Mouse (Mus musculus) forebrain, embryonic 16.5 days (tissue): ENCODE measurements around the gene Irf8. TPM values are rescaled to one million over a fixed set of nuclear protein-coding genes. Genes with fewer than 3 reads are reported as not detected.
"Not testable (repeated sequence)": the region's sequence is repeated elsewhere in the genome, so short reads cannot be mapped to it uniquely, and the experiment has no call there.

Source experiments
- ATAC-seq: fragments of 200-750 bp; cut with Nextera tagmentation; 2 replicates; pipeline ENCODE4 v1.8.0; 2017; ENCODE audit warnings: mild to moderate bottlenecking, moderate library complexity
- H3K27ac ChIP-seq: fragments of 300-500 bp; sonication (generic); 2 replicates; pipeline ENCODE4 v1.5.1; 2014; ENCODE audit warnings: low read length, control low read depth
- H3K27me3 ChIP-seq: fragments of 300-500 bp; sonication (generic); replicated peaks from 2 replicates; pipeline ENCODE4 v1.6.1; 2014; ENCODE audit warnings: low read length; ENCODE audit not compliant: control insufficient read depth, insufficient read depth
- H3K36me3 ChIP-seq: fragments of 300-500 bp; sonication (generic); 2 replicates; pipeline ENCODE4 v1.6.1; 2014; ENCODE audit not compliant: control insufficient read depth, insufficient read depth
- H3K4me1 ChIP-seq: fragments of 300-500 bp; sonication (generic); replicated peaks from 2 replicates; pipeline ENCODE4 v1.6.1; 2014; ENCODE audit warnings: low read length; ENCODE audit not compliant: control insufficient read depth, insufficient read depth
- H3K4me2 ChIP-seq: fragments of 300-500 bp; sonication (generic); 2 replicates; pipeline ENCODE4 v1.6.1; 2014; ENCODE audit warnings: mild to moderate bottlenecking, low read length, control low read depth
- H3K4me3 ChIP-seq: fragments of 300-500 bp; sonication (generic); replicated peaks from 2 replicates; pipeline ENCODE4 v1.5.1; 2014; ENCODE audit warnings: mild to moderate bottlenecking, low read length, control low read depth
- H3K9ac ChIP-seq: fragments of 300-500 bp; sonication (generic); replicated peaks from 2 replicates; pipeline ENCODE4 v1.6.1; 2014; ENCODE audit warnings: low read depth, low read length, control low read depth
- H3K9me3 ChIP-seq: fragments of 300-500 bp; sonication (generic); 2 replicates; pipeline ENCODE4 v1.6.1; 2016; ENCODE audit warnings: low read length; ENCODE audit not compliant: control insufficient read depth
- WGBS: fragments of 180-500 bp; shearing (Covaris S2); extraction: QIAGEN DNeasy Blood & Tissue Kit; methylation state at CpG from one replicate; pipeline ENCODE4 v1.1.7; 2014; 5-methylcytosine and 5-hydroxymethylcytosine counted together
- polyA plus RNA-seq: library from polyadenylated mRNA; unstranded; fragments of >200 nt; fragmentation: Nextera tagmentation; extraction: Ambion mirVana; gene quantifications from 2 replicates; pipeline ENCODE4 v1.2.1, GENCODE M21; 2015

Irf8 gene
- polyA plus RNA-seq, 1 experiment from 2014 or later: 4.2 TPM

GRCm38 (mm10) chr8:120803661-120804375 is 67.7 kb downstream of the Irf8 start:
- not testable (repeated sequence) for H3K4me2 ChIP-seq, H3K4me1 ChIP-seq, H3K9me3 ChIP-seq, H3K27ac ChIP-seq, H3K36me3 ChIP-seq, H3K4me3 ChIP-seq, H3K27me3 ChIP-seq, H3K9ac ChIP-seq, ATAC-seq
- whole genome bisulfite sequencing: 33% methylated on average over 6 of the region's 6 CpGs

- Histone ChIP-seq H3K4me2 (no peak overlapping the region), H3K9me3 (no peaks in the 10 kb centered on the region), H3K27me3 (peaks cover 4% of the 10 kb centered on the region; the same call in 1 of the 2 replicates), H3K27ac (no peak overlapping the region), H3K36me3 (no peaks in the 10 kb centered on the region), H3K4me1 (0 out of 2 replicates have a peak, but pooled peaks cover 2% of the 10 kb centered on the region), H3K4me3 (no peak overlapping the region), H3K9ac (no peak overlapping the region)
- WGBS: 74% methylated on average over 3 of the region's 3 CpGs
- ATAC-seq: no peak
These were observed 68.6 kb downstream of the Irf8 start for GRCm38 (mm10) chr8:120804741-120805140.

Other genes with a start within 250 kb of the Irf8 start
- 23.1 and 24.3 TPM in 2 replicates for gene Gins2, start 147.1 kb upstream of the Irf8 start, polyA plus RNA-seq
- gene 1190005I06Rik, start 88.7 kb upstream of the Irf8 start, polyA plus RNA-seq: 8.4 and 11.0 TPM in 2 replicates
- gene Gm27021, start 68.3 kb upstream of the Irf8 start, polyA plus RNA-seq: 5.5 and 9.6 TPM in 2 replicates
- gene Cox4i1, start 68.1 kb upstream of the Irf8 start, polyA plus RNA-seq: 935 and 953 TPM in 2 replicates
- 145 and 148 TPM in 2 replicates for gene Emc8, start 67.8 kb upstream of the Irf8 start, polyA plus RNA-seq